Mouse (Mus musculus) cerebellum, adult 8-10 months (tissue): Measurements from ENCODE around the gene Bpgm.

Experiments used
- DNase-seq: peaks from one replicate; pipeline ENCODE4 v3.0.0; 2022

Gene Bpgm

DNA sequence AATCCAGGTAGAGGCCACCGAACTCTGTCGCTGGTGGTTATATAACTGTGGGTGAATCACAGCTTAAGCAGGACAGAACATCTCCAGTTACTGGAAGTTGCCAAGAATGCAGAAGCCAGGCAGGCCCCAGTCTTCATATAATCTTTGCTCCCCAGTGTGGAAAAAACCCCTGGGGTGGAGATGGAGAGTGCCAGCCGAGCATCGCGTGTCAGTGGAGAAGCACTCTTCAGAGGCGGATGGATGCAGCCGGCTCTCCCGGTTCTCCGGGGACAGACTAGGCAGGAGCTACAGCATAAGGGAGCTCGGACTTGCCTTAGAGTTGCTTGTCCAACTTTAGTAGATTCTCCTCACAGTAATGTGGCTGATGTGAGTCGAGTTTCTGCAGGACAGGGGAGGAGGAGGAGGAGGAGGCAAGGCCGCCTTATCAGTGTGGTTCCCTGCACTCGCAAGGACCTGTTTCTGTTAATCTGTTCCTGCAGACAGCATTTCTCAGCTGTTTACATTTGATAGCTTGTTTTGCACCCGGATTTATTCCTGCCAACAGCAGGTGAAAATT lies 10.1 kb downstream of the Bpgm start:
- DNase-seq: peak; percentile 36

- no peak for DNase-seq
These were observed 17.5 kb downstream of the Bpgm start for GRCm38 (mm10) chr6:34493327-34494095.

GRCm38 (mm10) chr6:34495140-34495551 lies 19.1 kb downstream of the Bpgm start:
- no peak for DNase-seq

DNA sequence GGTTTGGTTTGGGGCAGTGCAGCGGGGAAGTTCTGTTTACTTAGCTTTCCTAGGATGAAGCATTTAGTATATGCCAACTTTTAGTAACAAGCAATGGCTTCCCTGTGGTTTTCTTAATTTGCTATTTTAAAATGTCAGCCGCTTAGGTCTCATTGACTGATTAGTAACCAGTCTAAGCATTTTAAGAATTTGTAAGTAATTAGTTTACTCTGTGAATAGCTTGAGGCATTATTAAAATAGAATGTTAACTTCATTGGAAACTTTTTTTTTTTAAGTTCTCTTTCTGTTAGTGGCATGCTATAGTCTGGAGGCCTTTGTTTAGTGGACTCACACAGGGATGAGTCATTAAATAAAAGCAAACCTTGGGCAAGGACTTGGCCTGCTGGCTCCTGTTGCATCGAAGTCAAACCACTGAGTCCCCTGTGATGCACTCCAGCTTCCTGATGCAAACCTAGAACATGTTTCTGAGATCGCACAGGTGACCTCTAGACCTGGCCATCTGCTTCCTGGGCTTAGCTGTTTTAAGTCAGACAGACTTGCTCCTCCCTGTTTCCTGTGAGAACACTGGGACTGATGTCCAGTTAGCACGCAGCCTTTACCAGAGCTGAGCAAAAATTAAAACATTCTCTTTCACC lies 22.1 kb downstream of the Bpgm start:
- no peak for DNase-seq

GRCm38 (mm10) chr6:34502291-34502690 lies 26.3 kb downstream of the Bpgm start:
- no peak for DNase-seq

DNA sequence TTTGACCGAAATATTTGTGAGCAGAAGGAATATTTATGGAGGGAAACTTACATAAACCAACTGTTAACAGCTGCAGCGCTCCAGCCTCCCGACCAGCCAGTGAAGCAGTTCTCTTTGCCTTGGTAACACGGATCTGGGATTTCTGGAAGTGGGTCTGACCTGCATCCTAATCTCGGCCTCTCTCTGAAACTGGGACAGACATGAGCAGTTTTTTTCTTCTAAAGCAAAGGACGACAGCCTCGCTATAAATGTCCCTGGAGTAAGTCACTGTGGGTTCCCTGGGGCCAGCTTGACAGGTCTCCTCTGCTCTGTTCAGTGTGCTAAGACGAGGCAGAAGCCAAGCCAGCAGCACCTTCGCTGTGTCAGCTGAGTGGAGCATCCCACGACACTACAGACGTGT lies 29.9 kb downstream of the Bpgm start:
- DNase-seq: no peak

DNA sequence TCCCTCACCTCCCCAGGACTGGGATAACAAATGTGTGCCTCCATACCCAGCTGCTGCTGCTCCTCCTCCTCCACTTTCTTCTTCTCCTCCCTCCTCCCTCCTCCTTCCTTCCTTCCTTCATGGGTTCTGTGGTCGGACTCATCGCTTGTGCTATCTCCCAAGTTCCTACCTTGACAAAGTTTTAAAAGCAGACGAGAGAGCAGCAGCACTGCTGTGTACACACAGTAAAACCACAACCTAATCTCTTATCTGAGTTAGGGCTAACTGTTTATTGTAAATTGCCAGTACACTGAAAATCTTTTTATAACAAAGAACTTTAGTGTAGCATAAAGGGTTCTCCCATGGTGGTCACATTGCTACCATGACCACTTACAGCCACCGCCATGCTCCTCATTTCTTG lies 31.6 kb downstream of the Bpgm start:
- no peak for DNase-seq

DNA sequence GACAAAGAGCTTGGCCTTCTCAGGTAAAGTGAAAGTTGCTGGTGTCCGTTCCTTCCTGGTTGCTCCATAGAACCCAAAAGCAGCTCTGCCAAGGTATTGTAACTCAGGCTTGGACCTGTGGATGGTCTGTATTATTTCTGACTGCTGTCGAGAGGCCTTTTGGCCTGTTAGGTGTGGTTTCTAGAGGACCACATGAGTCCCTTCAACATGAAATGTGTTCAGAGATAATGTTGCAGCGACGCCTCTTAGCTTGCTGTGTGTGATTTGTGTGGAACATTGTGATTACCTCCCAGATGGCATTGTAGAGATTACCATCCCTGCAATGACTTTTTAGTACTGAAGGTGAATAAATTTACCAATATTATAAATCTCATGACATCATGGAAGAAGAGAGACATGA lies 32.0 kb downstream of the Bpgm start:
- DNase-seq: no peak

DNA sequence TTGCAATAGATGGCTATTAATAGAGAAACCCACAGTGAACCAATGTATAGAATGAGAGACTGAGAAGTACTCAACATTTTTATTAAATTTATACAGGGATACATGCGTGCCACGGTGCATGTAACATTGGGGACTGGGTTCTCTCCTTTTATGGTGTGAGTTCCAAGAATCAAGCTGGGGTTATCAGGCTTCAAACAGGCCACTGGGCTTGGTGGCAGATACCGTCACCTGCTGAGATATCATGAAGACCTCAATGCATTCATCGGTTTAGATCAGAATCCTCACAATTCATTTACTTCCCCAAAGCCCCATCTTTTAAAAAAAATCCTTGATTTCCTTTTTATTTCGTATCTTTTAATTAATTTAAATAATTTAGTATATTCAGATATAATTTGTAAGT lies 34.3 kb downstream of the Bpgm start:
- no peak for DNase-seq

GRCm38 (mm10) chr6:34511410-34511809 lies 35.4 kb downstream of the Bpgm start:
- no peak for DNase-seq

DNA sequence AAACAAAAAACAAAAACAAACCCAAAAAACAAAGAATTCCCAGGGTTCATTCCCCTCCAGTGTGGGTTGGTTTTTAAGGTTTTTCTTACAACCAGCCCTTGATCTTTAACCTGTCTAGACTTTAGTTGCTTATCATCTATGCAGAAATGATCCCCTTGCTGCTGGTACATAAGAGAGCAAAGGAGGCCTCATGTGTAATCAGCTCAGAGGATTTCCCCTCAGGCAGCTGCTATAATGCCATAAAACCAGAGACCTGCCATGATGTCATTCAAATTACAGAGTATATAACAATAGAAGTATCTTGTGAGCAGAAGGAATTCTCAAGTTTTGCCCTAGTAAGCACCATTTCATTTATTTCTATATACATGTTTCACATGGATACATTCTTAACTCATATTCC lies 36.7 kb downstream of the Bpgm start:
- no peak for DNase-seq

GRCm38 (mm10) chr6:34514655-34515054 lies 38.6 kb downstream of the Bpgm start:
- DNase-seq: no peak

- no peak for DNase-seq
These were observed 39.2 kb downstream of the Bpgm start for GRCm38 (mm10) chr6:34515098-34515782.

GRCm38 (mm10) chr6:34515783-34516099 lies 39.7 kb downstream of the Bpgm start:
- DNase-seq: no peak

- DNase-seq: no peak
These were observed 41.7 kb downstream of the Bpgm start for GRCm38 (mm10) chr6:34517750-34518149.

GRCm38 (mm10) chr6:34519087-34519486 lies 43.1 kb downstream of the Bpgm start:
- no peak for DNase-seq

DNA sequence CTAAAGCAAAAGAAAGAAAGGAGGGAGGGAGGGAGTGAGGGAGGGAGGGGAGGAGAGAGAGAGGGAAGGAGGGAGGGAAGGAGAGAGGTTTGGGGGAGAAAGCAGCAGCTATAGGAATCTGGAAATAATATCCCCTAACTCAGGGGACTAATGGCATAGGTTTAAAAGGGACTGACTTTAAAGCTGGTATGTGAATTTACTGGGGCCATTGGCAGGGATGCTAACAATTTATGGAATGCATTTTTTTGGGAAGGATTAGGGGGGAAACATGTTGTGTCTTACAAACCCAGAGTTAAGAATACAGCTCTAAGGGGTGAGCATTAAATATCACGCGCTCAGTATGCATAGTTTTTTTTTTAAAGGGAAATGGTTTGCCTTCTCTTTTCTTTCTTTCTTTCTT lies 44.5 kb downstream of the Bpgm start:
- DNase-seq: no peak

DNA sequence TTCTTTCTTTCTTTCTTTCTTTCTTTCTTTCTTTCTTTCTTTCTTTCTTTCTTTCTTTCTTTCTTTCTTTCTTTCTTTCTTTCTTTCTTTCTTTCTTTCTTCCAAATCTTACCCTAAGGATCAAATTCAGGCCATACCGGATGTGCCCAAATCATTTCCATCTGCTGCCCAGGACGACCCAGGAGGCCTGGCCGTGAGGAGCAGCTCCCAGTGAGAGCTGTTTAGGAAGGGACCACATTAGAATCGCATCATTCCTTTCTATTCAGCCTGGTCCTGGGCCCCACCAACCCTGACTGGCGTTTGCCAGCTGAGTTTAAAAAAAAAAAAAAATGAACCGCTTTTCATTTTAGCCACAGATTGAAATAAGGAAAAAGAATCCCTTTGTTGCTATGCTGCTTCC lies 44.9 kb downstream of the Bpgm start:
- DNase-seq: no peak

DNA sequence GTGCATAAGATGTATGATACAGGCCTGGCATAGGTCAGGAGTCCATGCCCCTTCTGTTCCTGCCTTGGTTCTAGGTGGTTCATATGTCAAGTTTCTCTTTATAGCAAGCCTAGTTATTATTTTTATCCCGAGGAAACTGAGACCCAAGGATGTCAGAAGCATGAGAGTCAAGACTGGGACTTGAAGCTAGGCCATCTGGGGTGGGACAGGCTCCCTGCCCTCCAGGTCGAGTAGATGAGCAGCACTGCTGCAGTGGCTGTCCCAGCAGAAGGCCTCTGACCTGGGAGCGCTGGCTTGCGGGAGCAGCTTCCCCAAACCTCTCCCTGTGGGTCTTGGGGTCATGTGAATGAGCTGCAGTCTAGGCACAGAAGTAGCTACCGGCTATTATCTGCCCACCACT lies 47.5 kb downstream of the Bpgm start:
- DNase-seq: no peak

- no peak for DNase-seq
These were observed 49.5 kb downstream of the Bpgm start for GRCm38 (mm10) chr6:34525499-34525924.

DNA sequence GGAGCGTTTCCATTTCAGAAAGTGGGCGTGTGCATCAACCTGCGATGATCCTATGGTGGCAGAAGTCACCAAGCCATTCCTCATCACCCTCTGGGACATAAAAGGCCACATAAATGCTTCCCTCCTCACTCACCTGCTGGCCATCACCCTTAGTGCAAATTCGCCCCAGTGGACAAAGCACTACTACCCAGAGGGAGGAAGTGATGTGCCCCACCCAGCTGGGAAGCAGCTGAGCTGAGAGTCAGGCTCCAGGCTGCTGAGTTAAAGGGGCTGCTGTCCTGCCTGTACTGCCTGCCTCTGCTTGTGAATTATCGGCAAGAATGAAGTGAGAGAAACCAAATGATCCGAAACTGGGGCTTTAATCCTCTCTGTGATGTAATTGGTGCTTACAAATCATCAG lies 49.9 kb downstream of the Bpgm start:
- DNase-seq: no peak

- no peak for DNase-seq
These were observed 50.4 kb downstream of the Bpgm start for GRCm38 (mm10) chr6:34526389-34526788.

GRCm38 (mm10) chr6:34528131-34528530 lies 52.1 kb downstream of the Bpgm start:
- no peak for DNase-seq

GRCm38 (mm10) chr6:34529992-34530391 lies 54.0 kb downstream of the Bpgm start:
- no peak for DNase-seq
